38 mouse cellular contexts compared by ENCODE assay signal in genomic region chr6:136122593-136122992, GRCm38 (mm10). TPM values are rescaled to one million over a fixed set of nuclear protein-coding genes. Genes with fewer than 3 reads are reported as not detected.
"Had no signal": no experiment of that assay in that cellular context is flagged by ENCODE, and none has a peak within 500 bp of the region (broad histone marks: within the 10 kb centered on the region; RNA-seq: fewer than 3 reads in every experiment).

No protein-coding gene starts in this region.

- H3K27me3 ChIP-seq: heart, embryonic 12.5 days; heart, embryonic 13.5 days; heart, embryonic 15.5 days; hindbrain, embryonic 12.5 days; hindbrain, embryonic 13.5 days; hindbrain, embryonic 15.5 days; intestine, embryonic 15.5 days; kidney, embryonic 15.5 days had no signal

- H3K9me3 ChIP-seq: heart, embryonic 10.5 days; heart, embryonic 12.5 days; heart, embryonic 13.5 days; heart, embryonic 15.5 days; hindbrain, embryonic 10.5 days; hindbrain, embryonic 12.5 days; hindbrain, embryonic 13.5 days; hindbrain, embryonic 15.5 days; intestine, embryonic 15.5 days; kidney, embryonic 15.5 days had no signal

- H3K4me2 ChIP-seq: heart, embryonic 11.5 days; heart, embryonic 12.5 days; heart, embryonic 13.5 days; heart, embryonic 15.5 days; hindbrain, embryonic 12.5 days; hindbrain, embryonic 13.5 days; hindbrain, embryonic 14.5 days; hindbrain, embryonic 15.5 days; intestine, embryonic 15.5 days; kidney, embryonic 15.5 days had no signal

- H3K36me3 ChIP-seq: heart, embryonic 10.5 days; heart, embryonic 12.5 days; heart, embryonic 13.5 days; heart, embryonic 15.5 days; hindbrain, embryonic 10.5 days; hindbrain, embryonic 12.5 days; hindbrain, embryonic 13.5 days; hindbrain, embryonic 15.5 days; intestine, embryonic 15.5 days; kidney, embryonic 15.5 days had no signal

- H3K4me3 ChIP-seq: heart, adult 2 months; heart, embryonic 10.5 days; heart, embryonic 12.5 days; heart, embryonic 13.5 days; heart, embryonic 15.5 days; hindbrain, embryonic 10.5 days; hindbrain, embryonic 12.5 days; hindbrain, embryonic 13.5 days; hindbrain, embryonic 15.5 days; intestine, embryonic 15.5 days; kidney, embryonic 15.5 days; layer of hippocampus, adult 2 months had no signal

- ATAC-seq: hindbrain, embryonic 16.5 days; hindbrain, postnatal 0 days; inflammation-experienced regulatory T-cells, adult 6 months; intestine, embryonic 15.5 days; intestine, embryonic 16.5 days; intestine, postnatal 0 days had no signal

- H3K4me1 ChIP-seq: heart, embryonic 10.5 days; heart, embryonic 12.5 days; heart, embryonic 13.5 days; heart, embryonic 15.5 days; hindbrain, embryonic 10.5 days; hindbrain, embryonic 12.5 days; intestine, embryonic 15.5 days; kidney, embryonic 15.5 days had no signal

- DNase-seq: heart, adult 18-20 months; heart, adult 2 months; heart, postnatal 10 days; heart, postnatal 14 days; heart, postnatal 36 days; heart, postnatal 4 days; kidney, adult 11 months; kidney, adult 18-20 months; kidney, adult 2 months; kidney, adult 8-10 months; kidney, adult 9 months; kidney, postnatal 10 days; kidney, postnatal 14 days; kidney, postnatal 25 days; kidney, postnatal 36 days; kidney, postnatal 4 days; layer of hippocampus, adult 9-11 months had no signal

- H3K27ac ChIP-seq: heart, adult 2 months; heart, embryonic 10.5 days; heart, embryonic 13.5 days; heart, embryonic 15.5 days; hindbrain, embryonic 10.5 days; hindbrain, embryonic 12.5 days; hindbrain, embryonic 13.5 days; hindbrain, embryonic 14.5 days; hindbrain, embryonic 15.5 days; hindbrain, postnatal 0 days; intestine, embryonic 15.5 days; kidney, embryonic 15.5 days; kidney, postnatal 0 days; layer of hippocampus, adult 2 months had no signal

- H3K9ac ChIP-seq: heart, embryonic 12.5 days; heart, embryonic 13.5 days; heart, embryonic 15.5 days; hindbrain, embryonic 12.5 days; hindbrain, embryonic 13.5 days; hindbrain, embryonic 14.5 days; hindbrain, embryonic 15.5 days; intestine, embryonic 15.5 days; kidney, embryonic 15.5 days had no signal

RNA-seq across cellular contexts. Expression of gene Grin2b, which starts 50.7 kb away (rescaled TPM):
- polyA plus RNA-seq: heart, postnatal 0 days; intestine, embryonic 16.5 days; intestine, postnatal 0 days; kidney, adult 2 months; large intestine, adult 2 months had no signal
